Mouse (Mus musculus) G1E (cell line): ENCODE data around the gene Epb41l2.

ENCODE experiments used
- CTCF ChIP-seq: IDR thresholded peaks from 2 replicates; pipeline ENCODE4 v1.5.1; 2012; ENCODE audit warnings: low read depth, low read length, inconsistent platforms, mixed read lengths
- GATA1 ChIP-seq: IDR thresholded peaks from 2 replicates; pipeline ENCODE4 v1.6.1; 2012; ENCODE audit warnings: borderline replicate concordance, low read length, inconsistent platforms, mixed read lengths
- GATA2 ChIP-seq: IDR thresholded peaks from 2 replicates; pipeline ENCODE4 v1.6.1; 2012; ENCODE audit warnings: low read depth, low read length, inconsistent platforms, borderline replicate concordance

- no peak for TF ChIP-seq GATA1
- no peak for TF ChIP-seq CTCF
- TF ChIP-seq GATA2, result no peak
These were observed 47.9 kb upstream of the Epb41l2 start for GRCm38 (mm10) chr10:25311554-25312212.
